Mouse (Mus musculus) liver, postnatal 0 days (tissue): Measurements from ENCODE around the gene Nsun2. TPM values are rescaled to one million over a fixed set of nuclear protein-coding genes. Genes with fewer than 3 reads are reported as not detected.
A peak's percentile ranks its signal among the peaks of the same experiment; 100 is the strongest.

Source experiments
- ATAC-seq: fragments of 200-750 bp; cut with Nextera tagmentation; 2 replicates; pipeline ENCODE4 v1.8.0; 2017; ENCODE audit warnings: mild to moderate bottlenecking, moderate library complexity
- DNase-seq: peaks from one replicate; pipeline ENCODE4 v3.0.0-alpha.2; 2016
- H3K27ac ChIP-seq: fragments of 300-500 bp; sonication (generic); 2 replicates; pipeline ENCODE4 v1.5.1; 2014; ENCODE audit warnings: antibody characterized with exemption, moderate library complexity, mild to moderate bottlenecking, low read depth
- H3K27me3 ChIP-seq: fragments of 300-500 bp; sonication (generic); 2 replicates; pipeline ENCODE4 v1.6.1; 2014; ENCODE audit warnings: low read length, control low read depth, mixed read lengths; ENCODE audit not compliant: insufficient read depth
- H3K36me3 ChIP-seq: fragments of 300-500 bp; sonication (generic); replicated peaks from 2 replicates; pipeline ENCODE4 v1.6.1; 2014; ENCODE audit warnings: mild to moderate bottlenecking, control low read depth, low read length, moderate library complexity, mixed read lengths; ENCODE audit not compliant: insufficient read depth
- H3K4me1 ChIP-seq: fragments of 300-500 bp; sonication (generic); 2 replicates; pipeline ENCODE4 v1.6.1; 2014; ENCODE audit warnings: antibody characterized with exemption, mild to moderate bottlenecking, control low read depth; ENCODE audit not compliant: insufficient read depth
- H3K4me2 ChIP-seq: fragments of 300-500 bp; sonication (generic); 2 replicates; pipeline ENCODE4 v1.6.1; 2014; ENCODE audit warnings: low read depth, mild to moderate bottlenecking, low read length, moderate library complexity, mixed read lengths
- H3K4me3 ChIP-seq: fragments of 300-500 bp; sonication (generic); 2 replicates; pipeline ENCODE4 v1.5.1; 2014; ENCODE audit warnings: low read depth, low read length
- H3K9ac ChIP-seq: fragments of 300-500 bp; sonication (generic); replicated peaks from 2 replicates; pipeline ENCODE4 v1.6.1; 2014; ENCODE audit warnings: mild to moderate bottlenecking, moderate library complexity
- H3K9me3 ChIP-seq: fragments of 300-500 bp; sonication (generic); 2 replicates; pipeline ENCODE4 v1.6.1; 2016; ENCODE audit warnings: mild to moderate bottlenecking, control low read depth, low read length, mixed read lengths
- CTCF ChIP-seq: sonication (generic); IDR thresholded peaks from 2 replicates; pipeline ENCODE4 v1.5.1; 2016; ENCODE audit warnings: antibody characterized with exemption, low read depth
- EP300 ChIP-seq: IDR thresholded peaks from 2 replicates; pipeline ENCODE4 v1.6.1; 2016; ENCODE audit warnings: antibody characterized with exemption, low read depth, mild to moderate bottlenecking
- WGBS: fragments of 180-500 bp; shearing (Covaris S2); extraction: QIAGEN DNeasy Blood & Tissue Kit; methylation state at CpG from one replicate; pipeline ENCODE4 v1.1.7; 2014; ENCODE audit not compliant: insufficient replicate concordance; 5-methylcytosine and 5-hydroxymethylcytosine counted together
- polyA plus RNA-seq: library from polyadenylated mRNA; unstranded; fragments of >200 nt; fragmentation: Nextera tagmentation; extraction: Ambion mirVana; gene quantifications from 2 replicates; pipeline ENCODE4 v1.2.1, GENCODE M21; 2015

Gene Nsun2
- polyA plus RNA-seq, 1 experiment from 2014 or later: 47.5 TPM

DNA sequence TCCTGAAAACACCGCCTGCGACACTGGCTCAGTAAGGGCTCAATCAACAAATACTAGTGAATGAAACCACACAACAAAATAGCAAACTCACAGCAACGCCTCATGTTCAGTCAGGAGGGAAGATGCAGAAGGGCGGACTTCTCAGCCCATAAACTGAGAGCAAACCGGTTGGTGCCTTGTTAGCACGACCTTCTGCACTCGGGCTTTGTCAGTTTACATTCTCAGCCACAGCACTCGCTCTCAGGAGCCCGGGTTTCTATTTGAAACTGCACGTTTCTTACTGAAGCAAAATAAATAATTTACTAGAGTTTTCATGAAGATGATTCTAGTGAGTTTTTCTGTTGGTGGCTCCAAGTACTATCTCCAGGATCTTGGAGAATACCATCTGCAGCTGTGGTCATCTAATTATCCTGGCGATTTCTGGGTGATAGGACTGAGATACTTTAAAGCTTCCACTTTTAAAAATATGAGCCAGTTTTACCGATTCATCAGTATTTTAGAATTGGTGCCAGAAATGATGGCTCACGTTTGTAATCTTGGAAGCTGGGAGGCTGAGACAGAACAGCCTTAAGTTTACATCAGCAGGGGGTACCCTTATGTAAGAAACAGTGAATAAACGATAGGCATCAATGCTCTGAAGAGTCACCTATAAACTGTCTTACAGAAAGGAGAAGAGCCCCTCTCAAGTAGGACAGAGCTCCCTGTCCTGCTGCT lies 9.9 kb upstream of the Nsun2 start:
- Histone ChIP-seq H3K9me3 (no peaks in the 10 kb centered on the region), H3K4me1 (peaks cover 57% of the 10 kb centered on the region), H3K4me2 (0 out of 2 replicates have a peak overlapping the region, but pooled peaks have one; percentile 2), H3K36me3 (no peaks in the 10 kb centered on the region), H3K27me3 (no peaks in the 10 kb centered on the region), H3K9ac (no peak overlapping the region), H3K27ac (0 out of 2 replicates have a peak overlapping the region, but pooled peaks have one; percentile 40), H3K4me3 (no peak overlapping the region)
- ATAC-seq (no peak), DNase-seq (no peak)
- no peak for TF ChIP-seq CTCF
- no peak for TF ChIP-seq EP300
- WGBS: 58% methylated on average over 14 of the region's 14 CpGs

DNA sequence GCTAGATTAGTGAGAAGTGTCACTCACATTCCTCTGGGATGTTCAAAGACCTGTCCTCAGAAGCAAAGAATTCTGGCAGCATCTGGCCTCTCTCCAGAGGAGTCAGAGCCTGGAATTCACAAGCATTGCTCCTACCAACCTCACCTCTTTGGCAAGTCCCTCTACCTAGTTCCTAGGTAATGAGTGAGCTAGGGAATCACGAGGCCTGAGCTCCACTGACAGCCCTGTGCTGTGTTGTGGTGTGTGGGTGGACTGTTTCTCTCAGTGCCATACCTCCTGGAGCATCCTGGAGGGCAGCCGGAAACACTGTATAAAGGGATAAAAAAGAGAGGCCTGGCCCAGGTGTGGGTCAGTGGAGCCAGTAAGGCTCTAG lies 9.4 kb upstream of the Nsun2 start:
- H3K4me1 ChIP-seq: peaks cover 60% of the 10 kb centered on the region
- 0 out of 2 replicates have a peak overlapping the region, but pooled peaks have one; percentile 40 for H3K27ac ChIP-seq
- H3K9me3 ChIP-seq: no peaks in the 10 kb centered on the region
- ATAC-seq: no peak
- H3K4me2 ChIP-seq: no peak overlapping the region
- TF ChIP-seq EP300 (no peak), CTCF (no peak)
- no peak for DNase-seq
- WGBS: 68% methylated on average over 2 of the region's 2 CpGs
- no peaks in the 10 kb centered on the region; the same call in 1 of the 2 replicates for H3K36me3 ChIP-seq
- no peaks in the 10 kb centered on the region for H3K27me3 ChIP-seq
- H3K9ac ChIP-seq: no peak overlapping the region
- H3K4me3 ChIP-seq: no peak overlapping the region

DNA sequence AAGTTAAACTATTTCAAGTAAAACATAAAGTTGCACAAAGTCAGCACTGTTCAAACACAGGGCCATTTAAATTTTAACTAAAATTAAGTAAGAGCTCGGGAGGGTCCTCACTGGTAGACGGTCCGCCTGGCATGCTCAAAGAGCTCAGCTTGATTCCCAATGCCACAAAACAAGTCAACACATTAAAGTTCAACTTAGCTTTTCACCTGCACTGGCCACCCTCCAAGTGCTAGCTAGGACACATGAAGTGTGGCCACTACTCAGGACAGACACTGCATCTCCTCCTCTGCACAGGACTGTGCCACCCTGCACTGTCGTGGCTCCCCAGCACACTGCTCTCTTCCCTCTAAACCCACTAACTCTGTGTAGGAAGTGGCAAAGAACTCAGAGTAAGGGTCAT lies 7.7 kb upstream of the Nsun2 start:
- H3K27me3 ChIP-seq: no peaks in the 10 kb centered on the region
- H3K4me2 ChIP-seq: peak overlapping the region; percentile 62
- peaks cover 6% of the 10 kb centered on the region for H3K36me3 ChIP-seq
- peak overlapping the region; percentile 23; the same call in 1 of the 2 replicates for H3K9ac ChIP-seq
- TF ChIP-seq CTCF: no peak
- TF ChIP-seq EP300: no peak
- H3K4me3 ChIP-seq: no peak overlapping the region
- H3K4me1 ChIP-seq: peaks cover 69% of the 10 kb centered on the region
- 57% methylated on average over 4 of the region's 4 CpGs for WGBS
- peak; percentile 71 for ATAC-seq
- peak; percentile 46 for DNase-seq
- H3K9me3 ChIP-seq: no peaks in the 10 kb centered on the region
- peak overlapping the region; percentile 82 for H3K27ac ChIP-seq

DNA sequence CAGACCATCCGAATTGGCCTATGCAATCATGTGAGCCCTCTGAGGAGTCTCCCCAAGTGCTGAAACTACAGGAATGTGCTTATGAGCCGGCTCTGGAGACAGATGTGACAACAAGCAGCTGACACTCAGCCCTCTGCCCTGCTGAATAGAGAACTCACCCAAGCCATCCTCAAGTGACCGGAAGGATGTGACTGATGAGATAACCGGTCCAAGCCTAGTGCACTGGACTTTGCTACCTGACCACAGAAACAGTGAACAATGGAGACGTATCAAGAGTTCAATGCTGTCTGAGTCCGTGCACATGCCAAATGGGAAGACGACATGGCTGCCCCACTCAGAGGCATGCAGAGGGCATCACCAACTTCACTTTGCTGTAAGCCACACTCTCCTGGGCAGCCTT lies 5.0 kb upstream of the Nsun2 start:
- TF ChIP-seq CTCF (no peak), EP300 (no peak)
- no peak for ATAC-seq
- H3K27ac ChIP-seq: no peak overlapping the region
- H3K36me3 ChIP-seq: peaks cover 6% of the 10 kb centered on the region
- no peaks in the 10 kb centered on the region for H3K27me3 ChIP-seq
- H3K4me3 ChIP-seq: no peak overlapping the region
- no peaks in the 10 kb centered on the region for H3K9me3 ChIP-seq
- 62% methylated on average over 7 of the region's 7 CpGs for WGBS
- H3K4me1 ChIP-seq: peaks cover 62% of the 10 kb centered on the region
- H3K9ac ChIP-seq: no peak overlapping the region
- no peak for DNase-seq
- H3K4me2 ChIP-seq: no peak overlapping the region

DNA sequence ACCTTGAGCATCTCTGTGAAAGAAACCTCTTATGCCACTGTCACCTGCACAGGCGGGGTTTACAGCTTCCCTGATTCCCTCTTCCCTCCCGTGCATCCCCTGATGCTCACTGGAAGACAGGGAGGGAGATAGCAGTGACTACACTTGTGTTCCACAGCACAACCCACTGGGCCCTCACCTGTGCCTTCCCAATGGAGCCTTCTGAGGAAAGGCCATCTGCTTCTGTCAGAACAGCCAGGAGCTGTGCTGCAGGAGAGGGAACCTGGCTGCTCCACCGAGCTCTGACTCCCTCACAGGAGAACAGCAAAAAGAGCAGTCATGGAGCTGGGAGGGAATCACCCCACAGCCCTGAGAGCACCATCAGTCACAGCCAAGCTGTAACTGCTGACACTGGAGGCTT lies 3.4 kb upstream of the Nsun2 start:
- ATAC-seq: no peak
- Histone ChIP-seq H3K27ac (no peak overlapping the region), H3K27me3 (no peaks in the 10 kb centered on the region), H3K36me3 (peaks cover 6% of the 10 kb centered on the region), H3K9ac (no peak overlapping the region), H3K4me3 (no peak overlapping the region), H3K4me1 (peaks cover 46% of the 10 kb centered on the region), H3K9me3 (no peaks in the 10 kb centered on the region), H3K4me2 (0 out of 2 replicates have a peak overlapping the region, but pooled peaks have one; percentile 96)
- TF ChIP-seq EP300 (no peak), CTCF (no peak)
- no peak for DNase-seq
- 74% methylated on average over 3 of the region's 3 CpGs for WGBS

DNA sequence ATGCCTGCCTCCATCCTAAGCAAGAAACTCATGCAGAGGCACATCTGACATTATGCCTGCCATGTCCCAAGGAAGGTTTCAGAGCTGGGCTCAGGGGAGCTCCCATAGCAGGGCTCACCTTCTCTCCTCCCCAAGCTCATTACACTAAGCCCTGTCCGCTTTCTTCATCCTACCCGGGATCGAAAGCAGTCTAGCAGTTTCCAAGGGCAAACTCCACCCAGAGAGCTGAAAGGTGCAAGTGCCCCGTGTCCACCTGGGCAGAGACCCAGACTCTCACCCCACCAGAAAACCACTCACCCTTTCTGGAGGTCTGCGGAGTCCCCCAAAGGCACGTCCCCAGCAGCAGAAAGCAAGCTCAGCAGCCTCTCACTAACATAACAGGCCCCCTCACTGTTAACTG lies 2.6 kb upstream of the Nsun2 start:
- no peak for TF ChIP-seq EP300
- no peak for TF ChIP-seq CTCF
- Histone ChIP-seq H3K4me1 (peaks cover 49% of the 10 kb centered on the region), H3K9ac (peak overlapping the region; percentile 75), H3K4me2 (peak overlapping the region; percentile 96), H3K9me3 (no peaks in the 10 kb centered on the region), H3K4me3 (peak overlapping the region; percentile 93), H3K27me3 (no peaks in the 10 kb centered on the region), H3K36me3 (peaks cover 6% of the 10 kb centered on the region), H3K27ac (no peak overlapping the region)
- WGBS: 66% methylated on average over 6 of the region's 6 CpGs
- DNase-seq: no peak
- no peak for ATAC-seq
